Mouse (Mus musculus) heart, embryonic 16.5 days (tissue): ENCODE results near the gene Arfip2. TPM values are rescaled to one million over a fixed set of nuclear protein-coding genes. Genes with fewer than 3 reads are reported as not detected.

Source experiments
- ATAC-seq: fragments of 200-750 bp; cut with Nextera tagmentation; replicated peaks from 2 replicates; pipeline ENCODE4 v1.8.0; 2017; ENCODE audit warnings: moderate number of reproducible peaks; ENCODE audit not compliant: insufficient read depth, low FRiP score; ENCODE audit errors: extremely low read depth
- H3K27ac ChIP-seq: fragments of 300-500 bp; sonication (generic); 2 replicates; pipeline ENCODE4 v1.5.1; 2014; ENCODE audit warnings: mild to moderate bottlenecking, low read length, control low read depth, moderate library complexity
- H3K27me3 ChIP-seq: fragments of 300-500 bp; sonication (generic); 2 replicates; pipeline ENCODE4 v1.6.1; 2014; ENCODE audit warnings: low read length, mixed read lengths; ENCODE audit not compliant: control insufficient read depth, insufficient read depth
- H3K36me3 ChIP-seq: fragments of 300-500 bp; sonication (generic); 2 replicates; pipeline ENCODE4 v1.6.1; 2014; ENCODE audit not compliant: control insufficient read depth, insufficient read depth
- H3K4me1 ChIP-seq: fragments of 300-500 bp; sonication (generic); 2 replicates; pipeline ENCODE4 v1.6.1; 2014; ENCODE audit warnings: low read length, mixed read lengths; ENCODE audit not compliant: control insufficient read depth, insufficient read depth
- H3K4me2 ChIP-seq: fragments of 300-500 bp; sonication (generic); 2 replicates; pipeline ENCODE4 v1.6.1; 2014; ENCODE audit warnings: low read depth, mild to moderate bottlenecking, control low read depth, low read length
- H3K4me3 ChIP-seq: fragments of 300-500 bp; sonication (generic); 2 replicates; pipeline ENCODE4 v1.5.1; 2014; ENCODE audit warnings: mild to moderate bottlenecking, control low read depth, low read length
- H3K9ac ChIP-seq: fragments of 300-500 bp; sonication (generic); 2 replicates; pipeline ENCODE4 v1.6.1; 2014; ENCODE audit warnings: low read length, control low read depth
- H3K9me3 ChIP-seq: fragments of 300-500 bp; sonication (generic); replicated peaks from 2 replicates; pipeline ENCODE4 v1.6.1; 2016; ENCODE audit warnings: low read length; ENCODE audit not compliant: control insufficient read depth
- WGBS: fragments of 180-500 bp; shearing (Covaris S2); extraction: QIAGEN DNeasy Blood & Tissue Kit; methylation state at CpG from one replicate; pipeline ENCODE4 v1.1.7; 2014; 5-methylcytosine and 5-hydroxymethylcytosine counted together
- polyA plus RNA-seq: library from polyadenylated mRNA; unstranded; fragments of >200 nt; fragmentation: Nextera tagmentation; extraction: Ambion mirVana; gene quantifications from 2 replicates; pipeline ENCODE4 v1.2.1, GENCODE M21; 2015

Gene Arfip2
- polyA plus RNA-seq, 1 experiment from 2014 or later, result 46.6 TPM

- Histone ChIP-seq H3K9ac (no peak overlapping the region), H3K4me1 (peaks cover 14% of the 10 kb centered on the region), H3K4me2 (no peak overlapping the region), H3K27ac (no peak overlapping the region), H3K27me3 (no peaks in the 10 kb centered on the region), H3K9me3 (no peaks in the 10 kb centered on the region), H3K36me3 (peaks cover 37% of the 10 kb centered on the region), H3K4me3 (no peak overlapping the region)
- no peak for ATAC-seq
- 80% methylated on average over 3 of the region's 3 CpGs for WGBS
These were observed 20.5 kb downstream of the Arfip2 start for GRCm38 (mm10) chr7:105619701-105620100.

DNA sequence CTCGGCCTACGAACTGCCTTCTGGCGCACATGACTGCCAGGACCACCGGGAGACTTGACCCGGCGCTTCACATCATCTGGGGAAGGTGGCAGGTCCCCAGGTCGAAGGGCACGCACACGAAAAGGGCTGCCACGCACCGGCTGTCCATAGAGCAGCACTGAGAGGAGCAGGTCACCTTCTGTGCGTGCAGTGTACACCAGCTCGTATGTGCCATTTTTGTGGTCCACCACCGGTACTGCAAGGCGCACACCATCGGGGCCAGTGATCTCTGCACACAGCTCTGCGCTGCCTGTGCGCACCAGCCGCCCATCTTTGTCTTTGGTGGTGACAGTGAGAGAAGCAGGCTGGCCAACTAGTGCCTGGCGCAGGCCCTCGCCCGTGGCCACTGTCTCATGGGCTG lies 22.4 kb downstream of the Arfip2 start:
- H3K27ac ChIP-seq, result no peak overlapping the region
- ATAC-seq, result no peak
- no peaks in the 10 kb centered on the region for H3K9me3 ChIP-seq
- H3K36me3 ChIP-seq, result peaks cover 45% of the 10 kb centered on the region
- H3K9ac ChIP-seq, result no peak overlapping the region
- H3K4me3 ChIP-seq, result no peak overlapping the region
- no peaks in the 10 kb centered on the region for H3K27me3 ChIP-seq
- 95% methylated on average over 22 of the region's 22 CpGs for WGBS
- H3K4me1 ChIP-seq, result peaks cover 14% of the 10 kb centered on the region
- no peak overlapping the region for H3K4me2 ChIP-seq

- Histone ChIP-seq H3K4me2 (no peak overlapping the region), H3K9me3 (no peaks in the 10 kb centered on the region), H3K27ac (no peak overlapping the region; the same call in 1 of the 2 replicates), H3K36me3 (peaks cover 46% of the 10 kb centered on the region), H3K4me1 (peaks cover 14% of the 10 kb centered on the region), H3K9ac (no peak overlapping the region), H3K4me3 (no peak overlapping the region), H3K27me3 (no peaks in the 10 kb centered on the region)
- ATAC-seq, result no peak; the same call in 1 of the 2 replicates
- WGBS, result 52% methylated on average over 6 of the region's 6 CpGs
These were observed 23.7 kb downstream of the Arfip2 start for GRCm38 (mm10) chr7:105616561-105616960.

- Histone ChIP-seq H3K4me3 (no peak overlapping the region), H3K27me3 (no peaks in the 10 kb centered on the region), H3K9ac (no peak overlapping the region), H3K9me3 (no peaks in the 10 kb centered on the region), H3K27ac (no peak overlapping the region), H3K36me3 (peaks cover 52% of the 10 kb centered on the region), H3K4me2 (no peak overlapping the region), H3K4me1 (peaks cover 14% of the 10 kb centered on the region)
- WGBS, result 31% methylated on average over 1 of the region's 1 CpGs
- ATAC-seq, result no peak
These were observed 24.5 kb downstream of the Arfip2 start for GRCm38 (mm10) chr7:105615720-105616119.

- no peak overlapping the region for H3K4me3 ChIP-seq
- no peaks in the 10 kb centered on the region for H3K9me3 ChIP-seq
- no peak overlapping the region for H3K4me2 ChIP-seq
- H3K9ac ChIP-seq, result no peak overlapping the region
- WGBS, result 96% methylated on average over 1 of the region's 1 CpGs
- peaks cover 14% of the 10 kb centered on the region for H3K4me1 ChIP-seq
- H3K36me3 ChIP-seq, result peaks cover 59% of the 10 kb centered on the region
- H3K27me3 ChIP-seq, result no peaks in the 10 kb centered on the region
- H3K27ac ChIP-seq, result no peak overlapping the region
- no peak for ATAC-seq
These were observed 25.8 kb downstream of the Arfip2 start for GRCm38 (mm10) chr7:105614400-105614799.

- Histone ChIP-seq H3K27ac (no peak overlapping the region), H3K9ac (no peak overlapping the region), H3K27me3 (no peaks in the 10 kb centered on the region), H3K4me1 (peaks cover 9% of the 10 kb centered on the region), H3K4me3 (no peak overlapping the region), H3K4me2 (no peak overlapping the region), H3K36me3 (peaks cover 41% of the 10 kb centered on the region), H3K9me3 (no peaks in the 10 kb centered on the region)
- 74% methylated on average over 1 of the region's 1 CpGs for WGBS
- no peak for ATAC-seq
These were observed 28.4 kb downstream of the Arfip2 start for GRCm38 (mm10) chr7:105611767-105612166.

DNA sequence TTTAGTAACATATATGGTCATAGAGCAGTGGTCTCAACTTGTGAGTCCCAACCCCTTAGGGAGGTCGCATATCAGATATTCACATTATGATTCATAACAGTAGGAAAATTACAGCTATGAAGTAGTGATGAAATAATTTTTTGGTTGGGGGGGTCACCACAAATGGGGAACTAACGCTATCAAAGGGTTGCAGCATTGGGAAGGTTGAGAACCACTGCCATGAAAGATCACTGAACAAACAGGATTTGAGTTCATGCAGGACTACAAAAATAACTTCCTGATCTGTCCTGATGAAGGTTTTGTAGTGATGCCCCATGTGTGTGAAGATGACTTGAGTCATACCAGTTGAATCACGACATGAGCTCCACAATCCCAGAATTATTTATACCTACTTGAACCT lies 31.7 kb downstream of the Arfip2 start:
- Histone ChIP-seq H3K9ac (no peak overlapping the region), H3K4me2 (no peak overlapping the region), H3K4me3 (no peak overlapping the region), H3K4me1 (no peaks in the 10 kb centered on the region), H3K36me3 (peaks cover 26% of the 10 kb centered on the region), H3K27me3 (no peaks in the 10 kb centered on the region), H3K9me3 (peaks cover 4% of the 10 kb centered on the region), H3K27ac (no peak overlapping the region)
- 83% methylated on average over 3 of the region's 3 CpGs for whole genome bisulfite sequencing
- no peak for ATAC-seq

- no peak; the same call in 1 of the 2 replicates for ATAC-seq
- H3K4me2 ChIP-seq, result no peak overlapping the region
- WGBS, result 36% methylated on average over 9 of the region's 9 CpGs
These were observed 37.2 kb downstream of the Arfip2 start for GRCm38 (mm10) chr7:105602860-105603623.

DNA sequence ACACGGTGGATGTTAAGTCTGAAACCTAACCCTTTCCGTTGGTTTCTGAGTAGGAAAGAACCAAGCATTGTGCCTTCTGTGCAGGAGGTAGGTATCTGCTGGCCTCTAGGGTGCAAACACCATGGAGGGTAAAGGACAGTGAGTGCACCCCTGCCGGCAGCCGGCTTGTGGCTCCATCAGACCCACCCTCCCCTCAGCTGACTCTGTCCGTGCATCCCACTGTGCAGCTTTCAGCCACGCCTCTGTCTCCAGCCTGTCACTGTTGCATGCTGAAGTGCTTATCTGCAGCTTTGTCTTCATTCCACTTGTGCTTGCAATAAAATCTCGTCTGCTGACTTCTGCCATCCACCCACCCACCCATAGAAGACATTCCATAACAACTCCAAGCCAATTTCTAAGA lies 50.1 kb downstream of the Arfip2 start:
- no peak for ATAC-seq

More at GRCm38 (mm10) chr7:105602860-105603623, 37.2 kb downstream of the Arfip2 start:
- Histone ChIP-seq H3K36me3 (no peaks in the 10 kb centered on the region), H3K4me3 (no peak overlapping the region), H3K4me1 (no peaks in the 10 kb centered on the region), H3K27me3 (no peaks in the 10 kb centered on the region), H3K9ac (no peak overlapping the region), H3K27ac (no peak overlapping the region), H3K9me3 (peaks cover 4% of the 10 kb centered on the region)

More for the DNA sequence above, 50.1 kb downstream of the Arfip2 start:
- Histone ChIP-seq H3K27me3 (no peaks in the 10 kb centered on the region), H3K9ac (no peak overlapping the region), H3K36me3 (no peaks in the 10 kb centered on the region), H3K27ac (no peak overlapping the region), H3K9me3 (no peaks in the 10 kb centered on the region), H3K4me1 (no peaks in the 10 kb centered on the region), H3K4me3 (no peak overlapping the region), H3K4me2 (no peak overlapping the region)
- 25% methylated on average over 7 of the region's 7 CpGs for WGBS
